Mouse (Mus musculus) spleen, adult 12 weeks (tissue): Measurements from ENCODE around the gene Cfap20.

Source experiments
- DNase-seq: peaks from one replicate; pipeline ENCODE4 v3.0.0; 2022; ENCODE audit warnings: low spot score

The Cfap20 gene

GRCm38 (mm10) chr8:95434686-95435439, at the start of gene Cfap20:
Cfap20 (minus strand) TSS chr8:95434869.
- peak; percentile 99 for DNase-seq

- DNase-seq = no peak
These were observed 35.3 kb upstream of the Cfap20 start for GRCm38 (mm10) chr8:95470008-95470407.

- DNase-seq = no peak
These were observed 34.3 kb upstream of the Cfap20 start for GRCm38 (mm10) chr8:95468995-95469394.

- DNase-seq = no peak
These were observed 31.9 kb upstream of the Cfap20 start for GRCm38 (mm10) chr8:95466543-95466942.

GRCm38 (mm10) chr8:95452518-95452917, 17.8 kb upstream of the Cfap20 start:
- DNase-seq = no peak

- DNase-seq = no peak
These were observed 15.6 kb upstream of the Cfap20 start for GRCm38 (mm10) chr8:95450271-95450670.

- DNase-seq = no peak
These were observed 13.0 kb upstream of the Cfap20 start for GRCm38 (mm10) chr8:95447661-95448060.

GRCm38 (mm10) chr8:95445042-95445441, 10.4 kb upstream of the Cfap20 start:
- DNase-seq = no peak

GRCm38 (mm10) chr8:95441491-95442039, 6.9 kb upstream of the Cfap20 start:
- DNase-seq = no peak

GRCm38 (mm10) chr8:95440168-95440709, 5.6 kb upstream of the Cfap20 start:
- DNase-seq = no peak

- DNase-seq = no peak
These were observed 4.8 kb upstream of the Cfap20 start for GRCm38 (mm10) chr8:95439421-95439820.

- DNase-seq = no peak
These were observed 2.8 kb upstream of the Cfap20 start for GRCm38 (mm10) chr8:95437341-95437992.

- no peak for DNase-seq
These were observed 1.3 kb upstream of the Cfap20 start for GRCm38 (mm10) chr8:95435930-95436329.

- DNase-seq = no peak
These were observed 802 bp upstream of the Cfap20 start for GRCm38 (mm10) chr8:95435471-95435870.

GRCm38 (mm10) chr8:95434233-95434632, 436 bp downstream of the Cfap20 start:
- peak; percentile 17 for DNase-seq

GRCm38 (mm10) chr8:95433124-95433523, 1.5 kb downstream of the Cfap20 start:
- DNase-seq = no peak

- no peak for DNase-seq
These were observed 2.2 kb downstream of the Cfap20 start for GRCm38 (mm10) chr8:95432471-95432870.

GRCm38 (mm10) chr8:95429945-95430344, 4.7 kb downstream of the Cfap20 start:
- no peak for DNase-seq

GRCm38 (mm10) chr8:95427594-95428535, 6.8 kb downstream of the Cfap20 start:
- peak; percentile 29 for DNase-seq

- DNase-seq = no peak
These were observed 7.8 kb downstream of the Cfap20 start for GRCm38 (mm10) chr8:95426781-95427281.

GRCm38 (mm10) chr8:95424682-95425081, 10.0 kb downstream of the Cfap20 start:
- no peak for DNase-seq
